Mouse (Mus musculus) B cell, adult 2 months (primary cell): ENCODE measurements around the gene Olfr509.
"Not testable (repeated sequence)": the region's sequence is repeated elsewhere in the genome, so short reads cannot be mapped to it uniquely, and the experiment has no call there.

Experiments used
- DNase-seq, 2 experiments: peaks; one replicate each; pipeline ENCODE4 v3.0.0; 2022

The Olfr509 gene

GRCm38 (mm10) chr7:108651806-108652205 lies at the start of gene Olfr509:
Olfr509 (minus strand) TSS chr7:108651906.
- DNase-seq, result no peak

- no peak for DNase-seq
These were observed 27.2 kb upstream of the Olfr509 start for GRCm38 (mm10) chr7:108678886-108679285.

GRCm38 (mm10) chr7:108671058-108671457 lies 19.4 kb upstream of the Olfr509 start:
- DNase-seq, result no peak

GRCm38 (mm10) chr7:108666118-108666517 lies 14.4 kb upstream of the Olfr509 start, which contains the start of gene Olfr510:
Olfr510 (plus strand) TSS chr7:108666418.
- no peak for DNase-seq

GRCm38 (mm10) chr7:108662419-108662818 lies 10.7 kb upstream of the Olfr509 start:
- no peak for DNase-seq

- DNase-seq, result no peak
These were observed 22.0 kb downstream of the Olfr509 start, which contains the start of gene Olfr508 for GRCm38 (mm10) chr7:108629694-108630093. Olfr508 (plus strand) TSS chr7:108629994.

- DNase-seq, result no peak
These were observed 30.2 kb downstream of the Olfr509 start, which contains the start of gene Olfr507 for GRCm38 (mm10) chr7:108621514-108621913. Olfr507 (plus strand) TSS chr7:108621814.

GRCm38 (mm10) chr7:108616781-108617180 lies 34.9 kb downstream of the Olfr509 start:
- DNase-seq, result not testable (repeated sequence)

GRCm38 (mm10) chr7:108614110-108614509 lies 37.6 kb downstream of the Olfr509 start:
- no peak for DNase-seq

- DNase-seq, result no peak
These were observed 41.2 kb downstream of the Olfr509 start, which contains the start of gene Olfr506 for GRCm38 (mm10) chr7:108610487-108610886. Olfr506 (plus strand) TSS chr7:108610787.

- DNase-seq, result not testable (repeated sequence)
These were observed 49.8 kb downstream of the Olfr509 start for GRCm38 (mm10) chr7:108601916-108602315.
